Mouse (Mus musculus) brown adipose tissue, adult 24 weeks (tissue): ENCODE results near the gene Lrriq4. TPM values are rescaled to one million over a fixed set of nuclear protein-coding genes. Genes with fewer than 3 reads are reported as not detected.

Experiments used
- H3K27ac ChIP-seq: fragments of 200-500 bp; replicated peaks from 2 replicates; pipeline ENCODE4 v1.5.1; 2012; ENCODE audit warnings: low read depth, mild to moderate bottlenecking, low read length
- H3K4me1 ChIP-seq: fragments of 200-500 bp; 2 replicates; pipeline ENCODE4 v1.6.1; 2012; ENCODE audit warnings: low read length, mixed read lengths; ENCODE audit not compliant: control insufficient read depth, insufficient read depth, insufficient read length
- H3K4me3 ChIP-seq: fragments of 200-500 bp; 2 replicates; pipeline ENCODE4 v1.5.1; 2012; ENCODE audit warnings: low read depth, mild to moderate bottlenecking, low read length, moderate library complexity; ENCODE audit not compliant: insufficient read depth
- polyA plus RNA-seq: library from polyadenylated mRNA; stranded (reverse); fragments of >200 nt; gene quantifications from 2 replicates; pipeline ENCODE4 v1.2.4, GENCODE M21; 2012; ENCODE audit not compliant: missing spikeins, insufficient read depth, insufficient read length

Lrriq4 gene
- not detected in 2 replicates for polyA plus RNA-seq

DNA sequence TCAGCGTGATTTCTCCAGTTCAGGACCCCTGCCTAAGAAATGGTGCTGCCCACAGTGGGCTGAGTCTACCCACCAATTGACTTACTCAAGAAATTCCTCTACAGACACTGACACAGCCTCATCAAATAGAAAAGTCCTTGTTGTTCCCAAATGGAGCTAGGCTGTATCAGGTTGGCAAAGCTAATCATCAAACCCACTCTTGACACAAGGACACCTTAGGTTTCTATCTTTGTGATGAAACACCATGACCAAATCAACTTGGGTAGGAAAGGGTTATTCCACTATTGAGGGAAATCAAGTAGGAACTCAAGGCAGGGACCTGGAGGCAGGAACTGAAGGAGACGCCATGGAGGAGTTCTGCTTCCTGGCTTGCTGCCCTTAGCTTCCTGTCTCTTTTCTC, at the start of gene Lrriq4:
Gene Lrriq4, plus strand, starts transcription at position 301 of the 400 bp plus-strand sequence.
- Histone ChIP-seq H3K4me1 (no peaks in the 10 kb centered on the region), H3K4me3 (no peak within 1 kb of the TSS), H3K27ac (no peak within 1 kb of the TSS)

DNA sequence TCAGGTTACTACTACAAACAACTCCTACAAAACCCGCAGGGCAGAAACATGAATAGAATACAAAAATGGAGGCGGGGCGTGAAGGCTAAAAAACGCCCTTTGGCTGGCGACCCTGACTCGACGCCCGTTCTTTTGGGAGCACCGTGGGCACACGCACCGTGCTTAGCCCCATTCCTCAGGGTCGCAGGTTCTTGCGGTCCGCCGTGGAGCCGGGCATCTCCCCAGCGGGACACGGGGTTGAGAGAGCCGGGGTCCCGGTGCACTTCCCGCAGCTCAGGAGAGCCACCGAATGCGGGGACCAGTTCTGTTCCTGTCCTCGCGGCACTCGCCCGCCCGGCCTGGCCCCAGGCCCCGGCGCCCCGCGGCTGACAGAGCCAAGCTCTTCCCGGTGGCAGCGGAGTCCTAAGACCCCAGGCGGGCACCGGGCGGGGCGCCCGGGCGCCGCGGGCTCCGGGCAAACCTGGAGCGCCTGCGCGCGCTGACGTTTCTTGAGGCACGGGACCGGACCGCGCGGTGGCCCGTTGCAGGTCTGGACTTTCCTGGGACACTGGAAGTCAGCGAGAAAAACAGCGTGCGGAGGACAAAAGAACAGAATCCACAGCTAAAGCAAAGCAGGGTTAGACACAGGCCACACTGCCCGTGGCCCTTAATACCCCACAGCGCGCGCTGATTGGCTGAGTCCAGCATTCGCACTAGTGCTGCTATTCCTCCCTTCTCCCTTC, 49.0 kb upstream of the Lrriq4 start:
- no peaks in the 10 kb centered on the region for H3K4me1 ChIP-seq
- H3K27ac ChIP-seq, result 0 out of 2 replicates have a peak overlapping the region, but pooled peaks have one; percentile 25
- H3K4me3 ChIP-seq, result peak overlapping the region; percentile 79

DNA sequence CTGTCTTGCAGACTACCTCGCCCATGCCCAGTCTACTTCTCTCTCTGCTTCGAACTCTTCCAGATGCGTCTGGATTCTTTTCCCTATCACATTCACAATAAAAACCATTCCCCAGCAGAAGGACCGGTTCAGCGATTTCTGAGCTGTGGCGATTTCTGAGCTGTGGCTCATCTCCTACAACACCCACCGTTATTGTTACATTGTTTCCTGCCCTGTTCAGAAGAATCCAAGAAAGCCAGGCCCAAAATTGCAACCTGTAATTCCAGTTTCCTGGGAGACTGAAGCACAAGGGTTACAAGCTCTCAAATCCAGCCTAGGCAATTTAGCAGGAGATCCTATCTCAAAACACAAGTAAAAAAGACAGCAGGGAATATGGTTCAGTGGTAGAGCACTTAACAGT, 47.0 kb upstream of the Lrriq4 start:
- Histone ChIP-seq H3K4me1 (no peaks in the 10 kb centered on the region), H3K27ac (no peak overlapping the region), H3K4me3 (no peak overlapping the region)

DNA sequence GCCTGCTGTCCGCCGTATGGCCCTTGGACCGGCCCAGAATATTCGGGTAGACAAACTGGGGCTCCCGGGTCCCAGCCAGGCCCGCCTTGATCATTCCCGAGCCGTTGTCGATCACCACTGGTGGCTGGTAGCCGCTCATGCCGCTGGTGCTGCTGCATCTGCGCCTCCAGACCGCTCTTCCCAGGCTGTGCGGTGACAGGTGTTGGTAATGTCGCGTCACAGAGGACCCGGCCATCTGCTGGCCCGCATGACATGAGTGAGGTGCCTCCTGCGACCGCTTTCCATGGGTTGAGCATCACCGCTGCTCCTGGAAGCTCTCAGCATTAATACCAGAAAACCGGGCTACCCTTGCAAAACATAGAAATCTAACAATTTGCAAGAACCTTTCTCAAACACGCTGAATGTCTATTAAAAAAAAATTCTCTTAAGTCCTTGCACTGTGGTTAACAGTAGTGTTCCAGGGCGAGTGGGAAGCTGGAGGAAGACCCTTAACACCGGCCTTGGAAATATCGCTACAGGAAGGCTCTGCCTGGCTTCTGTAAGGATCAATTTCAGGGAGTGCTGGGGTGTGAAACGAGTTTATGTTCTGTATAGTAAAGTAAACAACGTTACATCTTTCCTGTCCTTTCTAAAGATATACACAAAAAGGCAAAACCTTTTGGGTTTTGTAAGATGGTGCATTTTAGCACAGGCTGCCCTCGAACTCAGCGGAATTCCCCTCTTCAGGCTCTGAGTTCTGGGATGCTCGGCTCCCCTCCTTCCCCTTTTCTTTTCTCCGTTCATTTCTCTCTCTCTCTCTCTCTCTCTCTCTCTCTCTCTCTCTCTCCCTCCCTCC, 44.4 kb upstream of the Lrriq4 start, which contains the start of gene Actrt3:
Gene Actrt3, minus strand, starts transcription at position 229 of the 835 bp plus-strand sequence.
- H3K4me3 ChIP-seq, result peak within 1 kb of the TSS; percentile 63
- no peak within 1 kb of the TSS for H3K27ac ChIP-seq
- H3K4me1 ChIP-seq, result no peaks in the 10 kb centered on the region

DNA sequence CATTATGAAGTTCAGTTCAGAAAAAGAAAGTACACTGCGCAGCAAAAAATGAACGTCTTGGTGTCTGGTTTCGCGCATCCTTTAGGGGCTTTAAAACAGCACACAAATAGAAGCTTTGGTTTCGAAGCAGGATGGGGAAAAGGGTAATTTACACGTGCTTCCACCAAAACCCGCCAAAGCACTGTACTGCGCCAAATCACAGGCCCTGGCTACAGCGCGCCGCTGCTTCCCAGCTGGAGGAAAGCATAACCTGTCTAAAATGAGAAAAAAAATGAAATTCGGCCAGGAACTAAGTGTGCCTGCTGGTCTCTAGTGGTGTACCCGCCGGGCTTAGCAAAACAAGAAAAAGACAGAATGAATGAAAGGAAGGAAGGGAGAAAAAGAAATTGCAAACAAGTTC, 43.6 kb upstream of the Lrriq4 start:
- Histone ChIP-seq H3K27ac (no peak overlapping the region), H3K4me3 (peak overlapping the region; percentile 63), H3K4me1 (no peaks in the 10 kb centered on the region)

GRCm38 (mm10) chr3:30601175-30601574, 43.1 kb upstream of the Lrriq4 start:
- Histone ChIP-seq H3K4me1 (no peaks in the 10 kb centered on the region), H3K27ac (no peak overlapping the region; the same call in 1 of the 2 replicates), H3K4me3 (peak overlapping the region; percentile 63)

GRCm38 (mm10) chr3:30601610-30602064, 42.7 kb upstream of the Lrriq4 start:
- Histone ChIP-seq H3K27ac (peak overlapping the region; percentile 12), H3K4me1 (no peaks in the 10 kb centered on the region), H3K4me3 (peak overlapping the region; percentile 81)

GRCm38 (mm10) chr3:30602065-30602739, 42.1 kb upstream of the Lrriq4 start, which contains the start of gene Mynn:
Gene Mynn, plus strand, starts transcription at chr3:30602065.
- Histone ChIP-seq H3K27ac (peak within 1 kb of the TSS; percentile 95), H3K4me1 (no peaks in the 10 kb centered on the region), H3K4me3 (peak within 1 kb of the TSS; percentile 81)

GRCm38 (mm10) chr3:30602740-30603098, 41.6 kb upstream of the Lrriq4 start:
- Histone ChIP-seq H3K4me3 (peak overlapping the region; percentile 81), H3K4me1 (no peaks in the 10 kb centered on the region), H3K27ac (peak overlapping the region; percentile 95)

GRCm38 (mm10) chr3:30603256-30603655, 41.1 kb upstream of the Lrriq4 start:
- Histone ChIP-seq H3K4me3 (peak overlapping the region; percentile 81; the same call in 1 of the 2 replicates), H3K27ac (no peak overlapping the region), H3K4me1 (no peaks in the 10 kb centered on the region)

- H3K27ac ChIP-seq, result no peak overlapping the region
Observed at GRCm38 (mm10) chr3:30608999-30609398, 35.3 kb upstream of the Lrriq4 start.

DNA sequence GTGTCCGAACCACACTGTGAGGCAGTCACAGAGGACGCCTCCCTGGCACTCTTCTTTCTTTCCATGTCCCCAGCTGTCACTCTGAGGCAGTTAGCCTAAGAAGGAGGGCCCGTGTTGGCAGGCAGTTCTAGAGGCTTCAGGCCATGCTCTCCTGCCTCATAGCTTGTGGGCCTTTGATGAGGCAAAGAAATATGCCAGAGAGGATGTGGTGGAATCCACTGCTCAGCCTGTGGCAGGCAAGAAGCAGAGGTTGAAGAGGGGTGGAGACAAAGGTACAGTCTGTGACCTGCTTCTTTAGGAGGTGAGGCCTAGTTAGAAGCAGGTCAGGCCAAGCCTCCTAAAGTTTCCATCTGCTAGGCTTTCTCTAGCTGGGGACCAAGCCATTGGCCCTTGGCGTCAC, 33.4 kb upstream of the Lrriq4 start:
- H3K4me1 ChIP-seq, result no peaks in the 10 kb centered on the region
- H3K27ac ChIP-seq, result no peak overlapping the region

More at GRCm38 (mm10) chr3:30608999-30609398, 35.3 kb upstream of the Lrriq4 start:
- H3K4me1 ChIP-seq, result no peaks in the 10 kb centered on the region
- H3K4me3 ChIP-seq, result no peak overlapping the region

DNA sequence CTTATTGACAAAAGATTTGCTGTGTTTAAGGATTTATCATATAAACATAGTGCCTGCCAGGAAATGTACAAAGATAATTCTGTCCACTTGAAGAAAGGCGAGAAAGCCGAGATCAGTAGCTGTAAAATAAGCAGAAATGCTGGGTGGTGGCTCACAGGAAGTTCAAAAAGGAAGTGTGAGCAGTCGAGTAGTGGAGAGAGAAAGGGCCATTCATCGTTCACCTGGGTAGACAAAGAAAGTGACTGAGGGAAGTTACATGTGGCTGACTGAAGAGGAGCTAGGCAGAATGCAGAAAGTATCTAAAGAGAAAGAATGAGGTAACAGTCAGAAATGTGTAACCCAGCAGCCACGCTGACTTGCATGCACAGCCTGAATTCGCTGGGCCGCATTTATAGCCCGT, 24.2 kb upstream of the Lrriq4 start:
- Histone ChIP-seq H3K27ac (no peak overlapping the region), H3K4me1 (no peaks in the 10 kb centered on the region), H3K4me3 (no peak overlapping the region)

More for the DNA sequence above, 33.4 kb upstream of the Lrriq4 start:
- no peak overlapping the region for H3K4me3 ChIP-seq

- no peaks in the 10 kb centered on the region for H3K4me1 ChIP-seq
- no peak overlapping the region for H3K27ac ChIP-seq
- H3K4me3 ChIP-seq, result no peak overlapping the region
Observed at GRCm38 (mm10) chr3:30633681-30634080, 10.6 kb upstream of the Lrriq4 start.

- no peaks in the 10 kb centered on the region for H3K4me1 ChIP-seq
- no peak overlapping the region for H3K4me3 ChIP-seq
- H3K27ac ChIP-seq, result no peak overlapping the region
Observed at GRCm38 (mm10) chr3:30635629-30636028, 8.7 kb upstream of the Lrriq4 start.
